Mouse (Mus musculus) hindbrain, embryonic 16.5 days (tissue): Measurements from ENCODE around the gene Olfr652. TPM values are rescaled to one million over a fixed set of nuclear protein-coding genes. Genes with fewer than 3 reads are reported as not detected.

Experiments
- ATAC-seq: fragments of 200-750 bp; cut with Nextera tagmentation; 2 replicates; pipeline ENCODE4 v1.8.0; 2017; ENCODE audit warnings: moderate TSS enrichment, moderate library complexity
- H3K27ac ChIP-seq: fragments of 300-500 bp; sonication (generic); 2 replicates; pipeline ENCODE4 v1.5.1; 2014; ENCODE audit warnings: low read depth, mild to moderate bottlenecking, control low read depth, low read length, moderate library complexity
- H3K27me3 ChIP-seq: fragments of 300-500 bp; sonication (generic); replicated peaks from 2 replicates; pipeline ENCODE4 v1.6.1; 2014; ENCODE audit warnings: low read length; ENCODE audit not compliant: control insufficient read depth, insufficient read depth
- H3K36me3 ChIP-seq: fragments of 300-500 bp; sonication (generic); 2 replicates; pipeline ENCODE4 v1.6.1; 2014; ENCODE audit warnings: mild to moderate bottlenecking, low read length, moderate library complexity, mixed read lengths; ENCODE audit not compliant: control insufficient read depth, insufficient read depth
- H3K4me1 ChIP-seq: fragments of 300-500 bp; sonication (generic); 2 replicates; pipeline ENCODE4 v1.6.1; 2014; ENCODE audit warnings: low read depth, low read length; ENCODE audit not compliant: control insufficient read depth, insufficient read depth
- H3K4me2 ChIP-seq: fragments of 300-500 bp; sonication (generic); 2 replicates; pipeline ENCODE4 v1.6.1; 2014; ENCODE audit warnings: mild to moderate bottlenecking, low read length, control low read depth, moderate library complexity
- H3K4me3 ChIP-seq: fragments of 300-500 bp; sonication (generic); 2 replicates; pipeline ENCODE4 v1.5.1; 2014; ENCODE audit warnings: mild to moderate bottlenecking, low read length, control low read depth, moderate library complexity
- H3K9ac ChIP-seq: fragments of 300-500 bp; sonication (generic); 2 replicates; pipeline ENCODE4 v1.6.1; 2014; ENCODE audit warnings: low read depth, mild to moderate bottlenecking, control low read depth, low read length, moderate library complexity
- H3K9me3 ChIP-seq: fragments of 300-500 bp; sonication (generic); 2 replicates; pipeline ENCODE4 v1.6.1; 2014; ENCODE audit warnings: mild to moderate bottlenecking, low read length, moderate library complexity; ENCODE audit not compliant: control insufficient read depth
- WGBS: fragments of 180-500 bp; shearing (Covaris S2); extraction: QIAGEN DNeasy Blood & Tissue Kit; methylation state at CpG from one replicate; pipeline ENCODE4 v1.1.7; 2014; 5-methylcytosine and 5-hydroxymethylcytosine counted together
- polyA plus RNA-seq: library from polyadenylated mRNA; unstranded; fragments of >200 nt; fragmentation: Nextera tagmentation; extraction: Ambion mirVana; gene quantifications from 2 replicates; pipeline ENCODE4 v1.2.1, GENCODE M21; 2015

Olfr652 gene
- 0.08 and 0.10 TPM in 2 replicates for polyA plus RNA-seq

GRCm38 (mm10) chr7:104560601-104561000, at the start of gene Olfr652:
Gene Olfr652 (plus strand): TSS chr7:104560901.
- ATAC-seq, result no peak
- Histone ChIP-seq H3K36me3 (no peaks in the 10 kb centered on the region), H3K4me1 (no peaks in the 10 kb centered on the region), H3K27me3 (no peaks in the 10 kb centered on the region), H3K9me3 (no peaks in the 10 kb centered on the region), H3K9ac (no peak within 1 kb of the TSS), H3K27ac (no peak within 1 kb of the TSS), H3K4me2 (no peak within 1 kb of the TSS), H3K4me3 (no peak within 1 kb of the TSS)

GRCm38 (mm10) chr7:104549833-104550232, 10.9 kb upstream of the Olfr652 start, which contains the start of gene Olfr651:
Gene Olfr651 (plus strand): TSS chr7:104550133.
- no peak within 1 kb of the TSS for H3K27ac ChIP-seq
- no peaks in the 10 kb centered on the region for H3K9me3 ChIP-seq
- H3K4me3 ChIP-seq, result no peak within 1 kb of the TSS
- H3K4me2 ChIP-seq, result no peak within 1 kb of the TSS
- H3K4me1 ChIP-seq, result no peaks in the 10 kb centered on the region
- 86% methylated on average over 5 of the region's 5 CpGs for WGBS
- no peak within 1 kb of the TSS for H3K9ac ChIP-seq
- H3K36me3 ChIP-seq, result no peaks in the 10 kb centered on the region
- no peaks in the 10 kb centered on the region for H3K27me3 ChIP-seq
- ATAC-seq, result no peak

GRCm38 (mm10) chr7:104552700-104553099, 8.0 kb upstream of the Olfr652 start:
- WGBS, result 75% methylated on average over 1 of the region's 1 CpGs
- no peaks in the 10 kb centered on the region for H3K9me3 ChIP-seq
- H3K27ac ChIP-seq, result no peak overlapping the region
- no peaks in the 10 kb centered on the region for H3K4me1 ChIP-seq
- H3K4me2 ChIP-seq, result no peak overlapping the region
- ATAC-seq, result no peak
- H3K9ac ChIP-seq, result no peak overlapping the region
- H3K4me3 ChIP-seq, result no peak overlapping the region
- no peaks in the 10 kb centered on the region for H3K27me3 ChIP-seq
- no peaks in the 10 kb centered on the region for H3K36me3 ChIP-seq

GRCm38 (mm10) chr7:104577014-104577413, 16.3 kb downstream of the Olfr652 start, which contains the start of gene Olfr653:
Gene Olfr653 (plus strand): TSS chr7:104577314.
- H3K27ac ChIP-seq, result no peak within 1 kb of the TSS
- H3K9ac ChIP-seq, result no peak within 1 kb of the TSS
- H3K4me1 ChIP-seq, result no peaks in the 10 kb centered on the region
- no peaks in the 10 kb centered on the region for H3K36me3 ChIP-seq
- H3K27me3 ChIP-seq, result no peaks in the 10 kb centered on the region
- H3K4me3 ChIP-seq, result no peak within 1 kb of the TSS
- H3K9me3 ChIP-seq, result no peaks in the 10 kb centered on the region
- WGBS, result 69% methylated on average over 2 of the region's 2 CpGs
- ATAC-seq, result no peak
- H3K4me2 ChIP-seq, result no peak within 1 kb of the TSS

- no peak overlapping the region for H3K4me3 ChIP-seq
- H3K4me2 ChIP-seq, result no peak overlapping the region
- no peaks in the 10 kb centered on the region for H3K4me1 ChIP-seq
- ATAC-seq, result no peak
- no peaks in the 10 kb centered on the region for H3K9me3 ChIP-seq
- 89% methylated on average over 4 of the region's 4 CpGs for WGBS
- no peaks in the 10 kb centered on the region for H3K36me3 ChIP-seq
- H3K27me3 ChIP-seq, result no peaks in the 10 kb centered on the region
- H3K9ac ChIP-seq, result no peak overlapping the region
- no peak overlapping the region for H3K27ac ChIP-seq
These were observed 20.1 kb downstream of the Olfr652 start for GRCm38 (mm10) chr7:104580846-104581245.

- Histone ChIP-seq H3K27ac (no peak overlapping the region), H3K36me3 (no peaks in the 10 kb centered on the region), H3K27me3 (no peaks in the 10 kb centered on the region), H3K4me1 (no peaks in the 10 kb centered on the region), H3K9me3 (no peaks in the 10 kb centered on the region), H3K9ac (no peak overlapping the region), H3K4me2 (no peak overlapping the region), H3K4me3 (no peak overlapping the region)
- ATAC-seq, result no peak
- 90% methylated on average over 4 of the region's 4 CpGs for WGBS
These were observed 20.7 kb downstream of the Olfr652 start for GRCm38 (mm10) chr7:104581429-104581828.

GRCm38 (mm10) chr7:104586725-104587124, 26.0 kb downstream of the Olfr652 start, which contains the start of gene Olfr654:
Gene Olfr654 (plus strand): TSS chr7:104587025.
- Histone ChIP-seq H3K4me2 (no peak within 1 kb of the TSS), H3K4me1 (no peaks in the 10 kb centered on the region), H3K27me3 (no peaks in the 10 kb centered on the region), H3K27ac (no peak within 1 kb of the TSS), H3K9me3 (no peaks in the 10 kb centered on the region), H3K9ac (no peak within 1 kb of the TSS), H3K4me3 (no peak within 1 kb of the TSS), H3K36me3 (no peaks in the 10 kb centered on the region)
- WGBS, result 95% methylated on average over 4 of the region's 4 CpGs
- no peak for ATAC-seq

GRCm38 (mm10) chr7:104588274-104588673, 27.6 kb downstream of the Olfr652 start:
- Histone ChIP-seq H3K4me2 (no peak overlapping the region), H3K36me3 (no peaks in the 10 kb centered on the region), H3K9me3 (no peaks in the 10 kb centered on the region), H3K9ac (no peak overlapping the region), H3K4me3 (no peak overlapping the region), H3K4me1 (no peaks in the 10 kb centered on the region), H3K27me3 (no peaks in the 10 kb centered on the region), H3K27ac (no peak overlapping the region)
- 90% methylated on average over 5 of the region's 5 CpGs for WGBS
- ATAC-seq, result no peak

- no peak for ATAC-seq
- H3K4me3 ChIP-seq, result no peak within 1 kb of the TSS
These were observed 41.0 kb downstream of the Olfr652 start, which contains the start of gene Olfr655 for GRCm38 (mm10) chr7:104601679-104602078. Gene Olfr655 (minus strand): TSS chr7:104601779.

GRCm38 (mm10) chr7:104603173-104603572, 42.5 kb downstream of the Olfr652 start:
- 7% methylated on average over 3 of the region's 3 CpGs for WGBS

More at GRCm38 (mm10) chr7:104601679-104602078, 41.0 kb downstream of the Olfr652 start, which contains the start of gene Olfr655:
- Histone ChIP-seq H3K27ac (no peak within 1 kb of the TSS), H3K4me1 (no peaks in the 10 kb centered on the region), H3K9ac (no peak within 1 kb of the TSS), H3K27me3 (no peaks in the 10 kb centered on the region), H3K4me2 (no peak within 1 kb of the TSS), H3K36me3 (no peaks in the 10 kb centered on the region), H3K9me3 (no peaks in the 10 kb centered on the region)
- 89% methylated on average over 2 of the region's 2 CpGs for WGBS

More at GRCm38 (mm10) chr7:104603173-104603572, 42.5 kb downstream of the Olfr652 start:
- Histone ChIP-seq H3K9ac (no peak overlapping the region), H3K27ac (no peak overlapping the region), H3K4me3 (no peak overlapping the region), H3K27me3 (no peaks in the 10 kb centered on the region), H3K4me2 (no peak overlapping the region), H3K36me3 (no peaks in the 10 kb centered on the region), H3K4me1 (no peaks in the 10 kb centered on the region), H3K9me3 (no peaks in the 10 kb centered on the region)
- no peak for ATAC-seq
